Mouse (Mus musculus): Measurements from ENCODE around the gene Mrpl11. TPM values are rescaled to one million over a fixed set of nuclear protein-coding genes. Genes with fewer than 3 reads are reported as not detected.
A peak's percentile ranks its signal among the peaks of the same experiment; 100 is the strongest.

The Mrpl11 gene
- 137 and 178 TPM in 2 replicates for polyA plus RNA-seq (2014; fragmentation: Nextera tagmentation; extraction: Ambion mirVana)

- peak within 1 kb of the TSS; percentile 67 for H3K4me2 ChIP-seq (replicated peaks; ENCODE audit: low read depth, low read length)
- 0 out of 2 replicates have a peak, but pooled peaks cover 2% of the 10 kb centered on the region for H3K9me3 ChIP-seq (ENCODE audit: control insufficient read depth, low read length)
- no peaks in the 10 kb centered on the region for H3K27me3 ChIP-seq (ENCODE audit: control insufficient read depth, insufficient read depth, low read length)
- peak within 1 kb of the TSS; percentile 82 for H3K9ac ChIP-seq (ENCODE audit: low read depth, low read length)
- peaks cover 25% of the 10 kb centered on the region for H3K36me3 ChIP-seq (ENCODE audit: control insufficient read depth, insufficient read depth, low read length)
- peak within 1 kb of the TSS; percentile 82 for H3K27ac ChIP-seq (ENCODE audit: low read depth, low read length)
- WGBS: under 1% methylated on average over 34 of the region's 34 CpGs
- ATAC-seq (ENCODE audit: low FRiP score, low TSS enrichment): peak; percentile 95
- H3K4me3 ChIP-seq (ENCODE audit: low read length): peak within 1 kb of the TSS; percentile 93
- 0 out of 2 replicates have a peak, but pooled peaks cover 4% of the 10 kb centered on the region for H3K4me1 ChIP-seq (ENCODE audit: control insufficient read depth, insufficient read depth, low read length)
These were observed at the start of gene Mrpl11 for GRCm38 (mm10) chr19:4961928-4962601. Gene Mrpl11, plus strand, starts transcription at chr19:4962147.

GRCm38 (mm10) chr19:4915924-4916603 is 45.9 kb upstream of the Mrpl11 start:
- no peaks in the 10 kb centered on the region for H3K4me1 ChIP-seq (ENCODE audit: control insufficient read depth, insufficient read depth, low read length)
- no peak overlapping the region for H3K4me2 ChIP-seq (replicated peaks; ENCODE audit: low read depth, low read length)
- H3K27me3 ChIP-seq (ENCODE audit: control insufficient read depth, insufficient read depth, low read length): no peaks in the 10 kb centered on the region
- H3K36me3 ChIP-seq (ENCODE audit: control insufficient read depth, insufficient read depth, low read length): peaks cover 95% of the 10 kb centered on the region
- no peak overlapping the region for H3K27ac ChIP-seq (ENCODE audit: low read depth, low read length)
- no peak overlapping the region for H3K4me3 ChIP-seq (ENCODE audit: low read length)
- ATAC-seq (ENCODE audit: low FRiP score, low TSS enrichment): no peak
- H3K9me3 ChIP-seq (ENCODE audit: control insufficient read depth, low read length): no peaks in the 10 kb centered on the region
- 91% methylated on average over 15 of the region's 15 CpGs for WGBS
- no peak overlapping the region for H3K9ac ChIP-seq (ENCODE audit: low read depth, low read length)

- H3K9ac ChIP-seq (ENCODE audit: low read depth, low read length): no peak overlapping the region
- 89% methylated on average over 10 of the region's 10 CpGs for WGBS
These were observed 45.1 kb upstream of the Mrpl11 start for GRCm38 (mm10) chr19:4916827-4917226.

GRCm38 (mm10) chr19:4919652-4920051 is 42.3 kb upstream of the Mrpl11 start:
- no peak overlapping the region for H3K9ac ChIP-seq (ENCODE audit: low read depth, low read length)
- no peaks in the 10 kb centered on the region for H3K27me3 ChIP-seq (ENCODE audit: control insufficient read depth, insufficient read depth, low read length)
- H3K4me1 ChIP-seq (ENCODE audit: control insufficient read depth, insufficient read depth, low read length): no peaks in the 10 kb centered on the region
- H3K36me3 ChIP-seq (ENCODE audit: control insufficient read depth, insufficient read depth, low read length): peaks cover 91% of the 10 kb centered on the region
- H3K9me3 ChIP-seq (ENCODE audit: control insufficient read depth, low read length): no peaks in the 10 kb centered on the region
- no peak overlapping the region for H3K4me3 ChIP-seq (ENCODE audit: low read length)
- no peak overlapping the region for H3K4me2 ChIP-seq (replicated peaks; ENCODE audit: low read depth, low read length)
- no peak for ATAC-seq (ENCODE audit: low FRiP score, low TSS enrichment)
- no peak overlapping the region for H3K27ac ChIP-seq (ENCODE audit: low read depth, low read length)
- 78% methylated on average over 6 of the region's 6 CpGs for WGBS

More at GRCm38 (mm10) chr19:4916827-4917226, 45.1 kb upstream of the Mrpl11 start:
- peaks cover 95% of the 10 kb centered on the region for H3K36me3 ChIP-seq (ENCODE audit: control insufficient read depth, insufficient read depth, low read length)
- H3K4me1 ChIP-seq (ENCODE audit: control insufficient read depth, insufficient read depth, low read length): no peaks in the 10 kb centered on the region
- no peak overlapping the region for H3K27ac ChIP-seq (ENCODE audit: low read depth, low read length)
- H3K9me3 ChIP-seq (ENCODE audit: control insufficient read depth, low read length): no peaks in the 10 kb centered on the region
- H3K4me2 ChIP-seq (replicated peaks; ENCODE audit: low read depth, low read length): no peak overlapping the region
- H3K27me3 ChIP-seq (ENCODE audit: control insufficient read depth, insufficient read depth, low read length): no peaks in the 10 kb centered on the region
- no peak overlapping the region for H3K4me3 ChIP-seq (ENCODE audit: low read length)
- no peak for ATAC-seq (ENCODE audit: low FRiP score, low TSS enrichment)

- H3K9ac ChIP-seq (ENCODE audit: low read depth, low read length): no peak overlapping the region
- H3K4me1 ChIP-seq (ENCODE audit: control insufficient read depth, insufficient read depth, low read length): peaks cover 12% of the 10 kb centered on the region; the same call in 1 of the 2 replicates
- H3K36me3 ChIP-seq (ENCODE audit: control insufficient read depth, insufficient read depth, low read length): peaks cover 46% of the 10 kb centered on the region
- no peak overlapping the region for H3K4me2 ChIP-seq (replicated peaks; ENCODE audit: low read depth, low read length)
- H3K9me3 ChIP-seq (ENCODE audit: control insufficient read depth, low read length): no peaks in the 10 kb centered on the region
- no peak overlapping the region for H3K4me3 ChIP-seq (ENCODE audit: low read length)
- H3K27ac ChIP-seq (ENCODE audit: low read depth, low read length): no peak overlapping the region
- no peak for ATAC-seq (ENCODE audit: low FRiP score, low TSS enrichment)
- no peaks in the 10 kb centered on the region for H3K27me3 ChIP-seq (ENCODE audit: control insufficient read depth, insufficient read depth, low read length)
- WGBS: 97% methylated on average over 11 of the region's 11 CpGs
These were observed 36.7 kb upstream of the Mrpl11 start for GRCm38 (mm10) chr19:4925121-4925860.

DNA sequence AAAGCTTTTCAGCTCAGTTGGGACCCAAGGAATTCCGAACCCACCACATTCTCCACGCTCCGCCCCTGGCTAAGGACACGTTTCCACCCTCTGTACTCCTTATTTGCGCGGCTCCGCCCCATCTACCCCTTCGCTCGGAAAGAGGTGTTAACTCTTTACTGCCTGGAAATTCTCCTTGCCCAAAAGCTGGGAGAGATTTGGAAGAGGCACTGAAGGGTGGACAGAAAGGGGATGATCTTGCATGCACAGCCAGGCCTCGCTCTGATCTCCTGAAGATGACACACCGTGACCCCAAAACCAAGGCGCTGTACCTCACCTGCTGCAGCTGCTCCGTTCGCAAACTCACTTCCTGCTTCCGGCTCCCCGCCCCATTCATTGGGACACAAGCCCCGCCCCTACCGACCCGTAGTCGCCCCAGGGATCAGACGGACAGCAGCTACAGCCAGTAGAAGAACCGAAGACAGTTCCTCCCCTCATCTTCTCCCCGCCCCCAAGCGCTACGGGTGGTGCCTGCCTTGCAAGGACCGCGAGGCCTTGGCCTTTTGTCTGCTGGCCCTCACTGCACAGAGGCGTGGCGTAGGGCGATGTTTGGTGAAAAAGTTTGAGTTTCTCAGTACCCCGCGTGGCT is 33.9 kb upstream of the Mrpl11 start, which contains the start of gene Dpp3:
TSS of gene Dpp3 (minus strand) at position 384 of the 628 bp plus-strand sequence.
- Histone ChIP-seq H3K9ac (ENCODE audit: low read depth, low read length) (peak within 1 kb of the TSS; percentile 65), H3K36me3 (ENCODE audit: control insufficient read depth, insufficient read depth, low read length) (peaks cover 19% of the 10 kb centered on the region), H3K27me3 (ENCODE audit: control insufficient read depth, insufficient read depth, low read length) (no peaks in the 10 kb centered on the region), H3K4me1 (ENCODE audit: control insufficient read depth, insufficient read depth, low read length) (peaks cover 12% of the 10 kb centered on the region; the same call in 1 of the 2 replicates), H3K27ac (ENCODE audit: low read depth, low read length) (peak within 1 kb of the TSS; percentile 74; the same call in 1 of the 2 replicates), H3K9me3 (ENCODE audit: control insufficient read depth, low read length) (no peaks in the 10 kb centered on the region), H3K4me2 (replicated peaks; ENCODE audit: low read depth, low read length) (peak within 1 kb of the TSS; percentile 49), H3K4me3 (ENCODE audit: low read length) (peak within 1 kb of the TSS; percentile 71)
- under 1% methylated on average over 32 of the region's 32 CpGs for WGBS
- ATAC-seq (ENCODE audit: low FRiP score, low TSS enrichment): peak; percentile 98

DNA sequence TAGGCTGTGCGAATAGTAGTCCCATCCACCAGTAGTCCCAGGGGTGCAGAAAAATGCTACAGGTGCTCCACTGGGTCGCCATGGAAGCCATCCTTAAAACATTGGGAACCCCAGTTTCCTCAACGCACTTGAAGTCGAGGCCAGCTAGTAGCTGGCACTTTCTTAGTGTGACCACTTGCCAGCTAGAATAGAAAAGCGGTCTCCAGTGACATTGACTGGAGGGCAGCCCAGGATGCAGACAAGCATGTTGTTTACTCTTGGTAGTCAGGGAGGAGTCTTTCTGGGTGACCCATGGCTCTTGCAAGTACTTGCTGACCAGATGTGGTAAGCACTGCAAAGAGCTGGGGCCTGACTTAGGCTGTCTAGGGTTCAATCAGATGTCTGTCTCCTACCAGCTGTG is 33.2 kb upstream of the Mrpl11 start:
- ATAC-seq (ENCODE audit: low FRiP score, low TSS enrichment): no peak
- Histone ChIP-seq H3K27me3 (ENCODE audit: control insufficient read depth, insufficient read depth, low read length) (no peaks in the 10 kb centered on the region), H3K27ac (ENCODE audit: low read depth, low read length) (peak overlapping the region; percentile 74; the same call in 1 of the 2 replicates), H3K9me3 (ENCODE audit: control insufficient read depth, low read length) (no peaks in the 10 kb centered on the region), H3K4me1 (ENCODE audit: control insufficient read depth, insufficient read depth, low read length) (peaks cover 12% of the 10 kb centered on the region; the same call in 1 of the 2 replicates), H3K4me3 (ENCODE audit: low read length) (peak overlapping the region; percentile 71), H3K9ac (ENCODE audit: low read depth, low read length) (peak overlapping the region; percentile 65; the same call in 1 of the 2 replicates), H3K36me3 (ENCODE audit: control insufficient read depth, insufficient read depth, low read length) (peaks cover 11% of the 10 kb centered on the region; the same call in 1 of the 2 replicates), H3K4me2 (replicated peaks; ENCODE audit: low read depth, low read length) (peak overlapping the region; percentile 49)
- 62% methylated on average over 5 of the region's 5 CpGs for WGBS

DNA sequence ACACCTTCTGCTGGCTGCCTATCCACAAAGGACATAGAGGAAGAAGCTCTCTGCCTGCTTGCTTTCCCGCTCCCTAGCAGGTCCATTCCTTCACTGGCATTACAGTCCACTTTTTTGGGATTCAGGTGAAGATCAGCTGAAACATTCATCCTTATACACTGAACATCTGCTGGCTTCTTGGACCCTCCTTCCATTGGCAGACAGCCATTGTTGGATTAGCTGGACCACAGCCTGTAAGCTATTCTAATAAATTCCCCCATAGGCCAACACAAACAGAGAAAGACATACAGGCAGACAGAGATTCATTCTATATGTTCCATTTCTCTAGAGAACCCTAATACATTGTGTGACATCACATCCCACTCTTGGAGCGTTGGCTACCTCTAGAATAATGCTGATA is 25.1 kb upstream of the Mrpl11 start:
- H3K4me2 ChIP-seq (replicated peaks; ENCODE audit: low read depth, low read length): no peak overlapping the region
- H3K9ac ChIP-seq (ENCODE audit: low read depth, low read length): no peak overlapping the region
- H3K4me1 ChIP-seq (ENCODE audit: control insufficient read depth, insufficient read depth, low read length): no peaks in the 10 kb centered on the region
- H3K9me3 ChIP-seq (ENCODE audit: control insufficient read depth, low read length): no peaks in the 10 kb centered on the region
- H3K36me3 ChIP-seq (ENCODE audit: control insufficient read depth, insufficient read depth, low read length): no peaks in the 10 kb centered on the region
- peaks cover 7% of the 10 kb centered on the region for H3K27me3 ChIP-seq (ENCODE audit: control insufficient read depth, insufficient read depth, low read length)
- ATAC-seq (ENCODE audit: low FRiP score, low TSS enrichment): no peak
- H3K4me3 ChIP-seq (ENCODE audit: low read length): no peak overlapping the region
- no peak overlapping the region for H3K27ac ChIP-seq (ENCODE audit: low read depth, low read length)
- WGBS: 90% methylated on average over 2 of the region's 2 CpGs

All from kidney, embryonic 14.5 days (tissue).